Mouse (Mus musculus) induced T-regulatory cell, adult 2 months (primary cell): Measurements from ENCODE around the gene Fam120a.
A peak's percentile ranks its signal among the peaks of the same experiment; 100 is the strongest.

ENCODE experiments used
- DNase-seq: peaks from one replicate; pipeline ENCODE4 v3.0.0-alpha.2; 2012; ENCODE audit warnings: low read depth

Fam120a gene

DNA sequence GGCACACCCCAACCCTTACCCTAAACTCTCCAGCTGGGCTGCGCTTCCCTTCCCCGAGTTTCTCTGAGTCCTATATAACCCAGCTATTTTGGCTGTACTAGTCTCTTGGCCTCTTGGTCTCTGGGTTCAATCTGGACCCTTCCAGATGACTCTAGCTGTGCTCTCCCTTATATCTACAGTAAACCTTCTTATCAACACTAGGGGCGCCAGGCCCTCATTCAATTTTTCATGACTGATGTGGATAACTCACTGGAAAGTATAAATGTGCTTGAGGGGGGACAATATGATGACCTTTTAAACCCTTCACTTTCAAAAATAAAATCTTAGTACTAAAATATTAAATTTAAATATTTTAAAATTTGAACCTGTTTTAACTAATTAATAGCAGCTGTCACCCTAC, 115.0 kb downstream of the Fam120a start:
- DNase-seq, result peak; percentile 62

DNA sequence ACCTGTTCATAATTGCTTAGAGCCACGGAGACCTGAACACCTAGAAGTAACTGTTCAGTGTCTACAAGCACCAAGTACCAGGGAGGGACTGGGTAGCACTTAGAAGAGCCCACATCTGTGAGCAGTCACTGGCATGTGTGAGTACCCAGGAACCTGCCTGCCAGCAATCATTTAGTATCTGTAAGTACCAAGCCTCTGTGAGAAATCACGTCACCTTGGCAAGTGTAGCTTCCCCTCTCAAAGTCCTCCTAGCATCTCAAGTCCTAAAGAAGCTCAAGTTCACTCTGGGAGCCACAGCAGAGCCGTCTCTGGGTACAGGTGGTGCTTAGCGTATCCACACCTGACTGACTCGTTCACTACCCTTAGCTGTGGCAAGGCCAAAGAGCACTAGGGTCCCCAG, 116.1 kb downstream of the Fam120a start:
- DNase-seq, result no peak

DNA sequence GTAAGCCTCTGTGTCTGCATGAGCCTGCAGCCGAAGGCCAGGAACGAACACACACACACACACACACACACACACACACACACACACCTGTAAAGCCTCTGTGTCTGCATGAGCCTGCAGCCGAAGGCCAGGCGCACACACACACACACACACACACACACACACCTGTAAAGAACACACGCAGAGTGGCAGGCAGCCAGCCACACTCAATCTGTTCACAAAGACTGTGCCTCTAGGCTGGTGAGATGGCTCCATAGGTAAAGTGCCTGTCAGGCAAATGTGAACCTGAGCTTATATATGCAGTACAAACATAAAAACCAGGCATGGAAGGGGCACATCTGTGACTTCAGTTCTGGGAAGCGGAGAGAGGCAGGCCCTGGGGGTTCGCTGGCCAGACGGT, 117.0 kb downstream of the Fam120a start:
- DNase-seq, result no peak

DNA sequence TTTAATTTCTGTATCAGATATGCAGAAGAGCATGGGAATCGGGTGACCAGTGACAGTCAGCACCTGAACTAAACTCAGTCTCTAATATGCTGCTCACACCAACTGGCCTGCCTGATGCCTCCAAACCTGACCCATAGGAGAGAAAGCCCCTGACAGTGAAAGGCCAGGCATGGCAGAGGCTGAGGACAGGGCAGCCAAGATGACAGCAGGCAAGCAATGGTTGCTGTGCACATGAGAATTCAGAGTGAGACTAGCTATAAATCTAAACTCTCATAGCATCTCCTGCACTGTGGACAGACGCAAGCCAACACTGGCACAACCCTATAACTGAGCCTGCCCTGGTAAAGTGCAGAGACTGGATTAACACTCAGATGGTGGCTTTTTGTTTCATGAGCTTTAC, 117.5 kb downstream of the Fam120a start:
- DNase-seq, result no peak

DNA sequence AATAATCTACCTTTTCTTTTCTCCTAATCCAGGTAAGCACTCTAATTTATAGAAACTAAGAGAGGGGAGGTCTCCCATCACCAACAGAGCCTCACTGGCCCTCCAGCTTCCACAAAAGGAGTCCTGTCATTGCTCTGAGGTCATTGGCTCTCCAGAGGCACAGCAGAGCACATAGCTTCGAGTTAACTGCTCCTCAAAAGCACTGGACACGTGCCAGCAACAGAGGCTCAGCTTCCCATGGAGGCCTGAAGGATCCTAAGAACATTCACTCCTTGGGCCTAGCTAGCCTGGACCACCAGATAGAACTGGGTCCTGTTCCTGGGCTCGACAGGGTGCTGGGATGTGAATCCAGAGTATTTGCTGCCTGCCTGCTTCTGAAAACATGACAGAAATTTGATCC, 118.7 kb downstream of the Fam120a start:
- no peak for DNase-seq

DNA sequence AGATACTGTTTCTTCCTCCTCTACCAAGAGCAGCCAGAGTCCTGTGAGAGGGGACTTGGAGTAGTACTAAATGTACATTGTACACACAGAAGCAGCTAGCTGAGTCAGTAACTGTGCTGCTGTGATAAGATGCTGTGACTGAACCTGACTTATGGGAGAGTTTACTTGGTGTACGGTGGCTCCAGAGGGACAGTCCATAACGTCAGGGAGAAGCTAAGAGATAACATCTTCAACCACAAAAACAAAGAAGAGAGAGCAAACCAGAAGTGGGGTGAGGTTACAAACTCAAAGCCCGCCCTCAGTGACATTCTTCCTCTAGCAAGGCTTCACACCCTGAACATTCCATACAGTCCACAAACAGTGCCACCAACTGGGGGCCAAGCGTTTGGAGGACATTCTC, 122.5 kb downstream of the Fam120a start:
- peak; percentile 67 for DNase-seq

DNA sequence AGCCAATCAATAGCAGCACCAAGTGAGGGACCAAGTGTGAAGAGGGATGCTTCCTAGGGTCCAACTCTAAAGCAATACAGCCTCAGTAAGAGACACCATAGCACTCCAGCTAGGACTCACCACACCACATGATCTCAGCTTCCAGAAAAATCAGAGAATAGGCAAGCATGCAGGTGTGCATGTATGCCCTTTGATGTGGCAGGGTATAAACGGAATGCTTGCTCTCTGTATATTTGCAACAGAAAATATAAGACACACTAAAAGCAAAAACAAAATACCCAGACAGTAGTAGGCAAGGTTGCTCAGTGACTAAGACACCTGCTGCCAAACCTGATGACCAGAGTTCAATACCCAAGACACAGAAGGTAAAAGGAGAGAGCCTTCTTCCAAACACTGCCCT, 124.3 kb downstream of the Fam120a start:
- no peak for DNase-seq

DNA sequence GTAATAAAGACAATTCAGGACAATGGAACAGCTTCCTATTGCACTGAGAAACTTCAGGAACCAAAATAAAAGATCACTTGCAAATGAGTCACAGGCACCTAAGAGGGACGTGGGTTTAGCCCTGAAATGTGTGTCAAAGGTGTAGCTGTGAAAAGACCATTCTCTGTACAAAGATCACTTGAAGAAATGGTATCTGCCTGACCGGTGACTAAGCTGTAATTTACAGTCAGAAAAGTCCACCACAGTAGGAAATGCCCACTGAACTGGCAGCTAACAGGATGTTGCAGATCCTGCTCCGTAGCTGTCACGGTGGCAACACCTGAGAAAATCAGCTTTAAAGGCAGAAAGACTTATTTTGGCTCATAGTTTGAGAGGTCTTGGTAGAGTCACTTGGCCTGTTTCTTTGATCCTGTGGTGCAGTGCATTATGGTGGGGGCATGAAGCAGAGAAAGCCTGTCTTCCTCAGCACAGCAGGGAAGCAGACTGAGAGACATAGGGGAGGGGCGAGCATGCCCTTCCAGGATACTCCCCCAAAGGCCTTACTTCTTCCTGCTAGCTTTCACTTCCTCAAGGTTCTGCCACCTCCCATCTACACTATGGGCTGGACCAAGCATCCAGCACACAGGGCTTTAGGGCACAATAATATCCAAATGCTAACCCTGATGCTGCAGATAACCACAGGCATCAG, 125.8 kb downstream of the Fam120a start:
- peak; percentile 17 for DNase-seq

DNA sequence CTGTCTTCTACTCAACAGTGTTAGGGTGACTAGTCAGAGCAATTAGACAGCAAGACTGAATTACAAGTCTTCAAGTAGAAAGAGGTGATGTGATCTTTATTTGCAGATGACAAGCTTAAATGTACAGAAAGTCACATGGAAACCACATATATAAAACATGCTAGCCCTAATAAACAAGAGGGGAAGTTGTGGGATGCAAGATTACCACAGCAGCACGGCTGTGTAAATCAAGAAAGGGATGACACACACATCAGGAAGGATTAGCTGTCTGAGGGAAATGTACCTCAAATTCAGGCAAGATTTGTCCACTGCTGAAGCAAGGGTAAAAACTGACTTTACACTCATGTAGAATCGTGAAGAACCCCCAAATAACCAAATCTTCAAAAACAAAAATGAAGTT, 129.5 kb downstream of the Fam120a start:
- no peak for DNase-seq

DNA sequence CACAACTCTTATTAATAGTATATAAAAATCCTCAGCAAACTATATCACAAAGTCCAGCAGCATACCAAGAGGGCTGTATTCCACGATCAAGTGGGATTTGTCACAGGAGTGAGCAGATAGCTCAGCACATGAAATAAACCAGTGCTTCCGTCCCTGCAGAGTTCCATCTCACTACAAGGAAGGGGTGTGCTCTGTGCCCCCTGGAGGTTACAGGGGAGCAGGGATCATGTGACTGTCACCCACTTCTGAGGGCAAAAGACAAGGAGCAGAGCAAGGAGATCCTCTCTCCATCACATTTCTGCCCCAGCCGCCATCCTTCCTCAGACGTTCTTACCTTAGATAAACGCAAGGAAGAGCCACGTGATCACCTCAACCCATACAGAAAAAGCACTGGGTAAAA, 130.3 kb downstream of the Fam120a start:
- no peak for DNase-seq

DNA sequence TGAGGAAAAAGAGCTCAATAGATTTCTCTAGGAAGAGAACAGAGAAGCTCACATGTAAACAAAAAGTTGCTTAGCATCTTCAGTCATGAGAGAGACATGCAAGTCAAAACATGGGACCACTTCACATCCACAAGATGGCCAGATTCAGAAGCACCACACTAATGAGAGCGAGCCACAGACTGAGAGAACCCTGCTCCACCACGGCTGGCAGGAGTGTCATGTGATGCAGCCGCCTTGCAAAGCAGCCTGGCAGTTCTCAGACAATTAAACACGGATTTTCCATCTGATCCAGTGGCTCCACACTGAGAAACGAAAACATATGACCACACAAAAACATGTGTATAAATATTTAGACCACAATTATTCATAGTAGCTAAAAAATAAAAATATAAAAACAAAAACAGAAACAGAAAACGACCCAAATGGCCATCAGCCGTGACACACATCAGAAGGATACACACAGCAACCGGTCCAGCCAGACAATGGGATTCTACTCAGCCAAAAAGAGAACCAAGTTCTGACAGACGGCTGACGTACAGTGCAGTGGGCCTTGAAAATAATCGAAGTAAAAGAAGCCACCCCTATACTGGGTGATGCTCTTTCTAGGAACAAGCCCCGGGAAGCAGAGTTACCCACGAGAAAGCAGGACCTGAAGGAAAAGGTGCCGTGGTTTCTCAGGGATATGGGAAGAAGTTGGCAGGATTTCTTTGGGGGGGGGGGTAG, 137.1 kb downstream of the Fam120a start:
- no peak for DNase-seq

DNA sequence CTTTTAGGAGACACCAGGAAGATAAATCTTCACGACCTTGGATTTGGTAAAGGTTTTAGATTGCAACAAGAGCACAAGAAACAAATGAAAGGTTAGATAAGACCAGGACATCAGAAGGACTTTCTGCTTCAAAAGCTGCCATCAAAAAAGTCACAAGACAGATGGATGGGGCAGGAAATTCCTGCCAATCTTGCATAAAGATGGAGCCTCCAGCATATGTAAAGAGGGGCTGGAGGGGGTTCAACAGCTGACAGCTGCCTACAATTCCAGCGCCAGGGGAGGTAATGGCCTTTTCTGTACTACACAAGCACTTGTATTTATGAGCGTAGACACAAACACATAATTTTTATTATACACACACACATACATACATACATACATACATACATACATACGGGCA, 138.0 kb downstream of the Fam120a start:
- no peak for DNase-seq
